Mouse (Mus musculus) embryo, embryonic 11.5 days (tissue): ENCODE data around the gene Ydjc.
"Not testable (repeated sequence)": the region's sequence is repeated elsewhere in the genome, so short reads cannot be mapped to it uniquely, and the experiment has no call there.

ENCODE experiments used
- DNase-seq: peaks from one replicate; pipeline ENCODE4 v3.0.0-alpha.2; 2012; ENCODE audit warnings: low read depth, low spot score

Ydjc gene

DNA sequence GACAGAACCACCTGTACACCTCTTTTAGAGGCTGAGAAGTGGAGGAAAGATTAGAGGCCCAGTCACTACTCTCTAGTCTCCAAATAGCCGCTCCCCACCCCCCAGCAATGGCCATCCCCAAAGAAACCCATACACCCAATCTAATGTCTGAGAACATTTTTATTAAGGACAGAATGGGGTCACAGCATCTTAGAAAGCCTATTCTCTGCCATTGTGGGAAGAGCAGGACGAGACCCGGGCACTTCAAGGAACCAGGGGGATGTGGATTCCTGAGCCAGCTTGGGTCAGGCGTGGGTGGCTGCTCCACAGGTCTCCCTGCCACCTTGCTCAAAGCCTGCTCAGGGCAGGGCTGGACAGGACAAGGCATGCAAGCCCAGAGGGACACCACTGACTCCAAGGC, 7.5 kb downstream of the Ydjc start:
- no peak for DNase-seq

GRCm38 (mm10) chr16:17154346-17154745, 9.9 kb downstream of the Ydjc start:
- DNase-seq, result no peak

DNA sequence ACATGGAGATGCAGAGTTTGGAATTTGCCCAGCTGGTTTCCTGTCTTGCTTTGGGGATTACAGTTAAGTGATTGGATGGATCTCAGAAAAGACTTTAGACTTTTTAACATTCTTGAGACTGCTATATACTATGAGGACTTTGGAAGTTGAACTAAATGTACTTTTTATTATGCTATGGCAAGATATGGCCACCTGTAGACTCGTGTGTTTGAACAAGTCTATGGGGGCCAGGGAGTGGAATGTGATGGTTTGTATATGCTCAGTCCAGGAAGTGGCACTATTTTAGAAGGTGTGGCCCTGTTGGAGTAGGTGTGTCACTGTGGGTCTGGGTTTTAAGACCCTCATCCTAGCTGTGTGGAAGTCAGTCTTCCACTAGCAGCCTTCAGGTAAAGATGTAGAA, 21.1 kb downstream of the Ydjc start:
- not testable (repeated sequence) for DNase-seq

DNA sequence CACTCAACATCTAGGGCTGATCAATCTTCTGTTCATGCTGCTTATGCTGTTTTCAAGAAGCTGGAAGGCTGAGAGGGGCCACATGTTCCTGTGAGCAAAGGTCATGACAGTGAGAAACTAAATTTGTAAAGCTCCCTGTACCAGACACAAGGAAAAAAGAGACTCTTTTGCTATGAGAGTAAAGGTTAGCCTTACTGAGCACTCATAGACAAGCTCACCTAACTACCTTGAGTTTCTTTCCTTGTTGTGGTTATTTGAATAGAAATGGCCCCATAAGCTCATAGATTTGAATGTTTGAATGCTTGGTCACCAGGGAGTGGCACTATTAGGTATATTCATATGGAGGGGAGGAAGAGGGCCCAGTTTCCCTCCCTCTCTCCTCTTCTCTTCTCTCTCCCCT, 22.8 kb downstream of the Ydjc start:
- DNase-seq, result no peak

DNA sequence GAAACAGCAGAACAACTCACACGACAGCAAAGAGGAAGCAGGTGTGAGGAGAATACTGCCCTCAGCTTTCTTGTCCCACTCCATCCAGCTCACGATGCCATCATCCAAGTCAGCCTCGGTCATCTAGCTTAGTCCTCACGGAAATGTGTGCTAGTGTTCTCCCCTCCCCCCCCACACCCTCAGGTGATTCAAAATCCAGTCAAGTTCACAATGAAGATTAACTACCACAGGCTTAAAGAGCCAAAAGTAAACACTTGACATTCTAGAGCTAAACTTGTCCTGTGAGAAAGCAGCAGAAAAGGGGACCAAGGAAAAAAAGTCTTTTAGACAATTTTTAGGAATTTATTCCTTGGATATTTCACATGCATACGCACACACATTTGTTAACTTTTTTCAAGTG, 23.6 kb downstream of the Ydjc start:
- no peak for DNase-seq

- no peak for DNase-seq
These were observed 31.3 kb downstream of the Ydjc start for GRCm38 (mm10) chr16:17175765-17176164.

DNA sequence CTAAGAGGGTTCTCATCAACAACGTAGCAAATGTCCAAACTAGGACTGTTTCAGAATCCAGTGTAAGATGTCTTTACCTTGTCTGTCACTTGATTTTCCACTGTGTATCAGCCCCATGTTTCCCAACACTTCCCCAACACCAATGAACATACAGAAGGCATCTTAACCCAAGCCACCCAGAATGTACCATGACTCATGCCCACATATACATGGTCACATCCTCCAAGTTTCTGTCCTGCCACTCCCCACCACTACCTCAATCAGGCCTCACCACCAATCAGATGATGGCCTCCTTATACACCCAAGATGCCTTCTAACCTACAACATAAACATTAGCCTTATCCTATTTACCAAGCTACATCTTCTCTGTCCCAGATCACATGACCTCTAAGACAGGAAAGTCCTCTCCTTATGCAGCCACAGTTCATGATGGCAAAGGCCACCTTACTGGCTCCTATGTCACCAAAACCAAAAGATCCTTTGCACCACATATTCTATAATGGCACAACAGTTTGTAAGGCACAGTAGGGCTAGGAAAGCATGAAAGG, 33.3 kb downstream of the Ydjc start:
- DNase-seq, result no peak

DNA sequence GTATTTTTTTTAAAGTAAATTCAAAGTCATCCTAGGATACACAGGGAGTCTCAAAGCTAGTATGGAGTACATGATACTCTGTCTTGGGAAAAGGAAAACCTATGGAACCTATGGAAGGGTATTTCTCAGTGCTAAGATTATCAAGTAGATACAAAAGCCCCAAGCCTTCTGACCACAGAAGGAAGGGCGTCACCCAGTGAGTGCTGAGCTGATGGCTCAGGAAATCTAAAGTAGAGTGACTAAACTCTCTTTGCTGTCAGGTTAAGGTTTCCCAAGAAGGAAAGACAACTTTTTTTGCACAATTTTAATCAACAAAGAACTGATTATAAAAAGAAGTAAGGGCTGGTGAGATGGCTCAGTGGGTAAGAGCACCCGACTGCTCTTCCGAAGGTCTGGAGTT, 35.3 kb downstream of the Ydjc start:
- no peak for DNase-seq

GRCm38 (mm10) chr16:17181382-17181781, 37.0 kb downstream of the Ydjc start:
- DNase-seq, result no peak

DNA sequence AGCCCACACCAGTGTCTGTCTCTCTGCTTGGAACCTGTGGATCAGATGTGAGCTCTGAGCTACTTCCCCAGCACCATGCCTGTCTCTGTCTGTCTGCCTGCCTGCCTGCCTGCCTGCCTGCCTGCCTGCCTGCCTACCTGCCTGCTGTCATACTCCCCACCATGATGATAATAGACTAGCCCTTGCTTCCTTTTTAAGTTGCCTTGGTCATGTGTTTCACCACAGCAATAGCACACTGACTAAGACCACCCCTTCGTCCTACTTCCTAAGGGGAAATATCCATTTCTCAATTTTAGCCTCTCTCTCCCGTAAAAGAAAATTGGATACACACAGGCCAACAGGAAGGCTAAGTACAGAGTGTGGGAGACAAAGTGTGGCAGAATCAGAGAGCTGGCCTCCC, 37.7 kb downstream of the Ydjc start:
- DNase-seq, result no peak

DNA sequence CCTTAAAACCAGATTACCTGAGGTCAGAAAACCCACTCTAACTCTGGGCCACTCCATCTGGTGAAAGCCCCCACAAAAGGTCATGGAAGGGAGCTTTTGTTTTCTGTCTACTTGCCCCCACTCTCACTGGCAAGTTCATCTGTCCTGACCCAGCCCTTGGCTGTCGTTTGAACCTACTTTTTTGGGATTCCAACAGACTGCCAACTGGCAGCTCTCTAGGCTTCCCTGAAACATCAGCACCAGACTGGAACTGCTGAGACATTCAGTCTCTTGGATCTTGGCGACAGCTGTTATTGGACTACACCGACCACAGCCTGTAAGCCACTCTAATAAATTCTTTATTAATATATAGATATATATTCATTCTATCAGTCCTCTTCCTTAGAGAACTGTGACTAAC, 38.6 kb downstream of the Ydjc start:
- no peak for DNase-seq

GRCm38 (mm10) chr16:17185475-17185874, 41.1 kb downstream of the Ydjc start:
- DNase-seq, result no peak

- DNase-seq, result no peak
These were observed 49.4 kb downstream of the Ydjc start for GRCm38 (mm10) chr16:17193823-17194222.

DNA sequence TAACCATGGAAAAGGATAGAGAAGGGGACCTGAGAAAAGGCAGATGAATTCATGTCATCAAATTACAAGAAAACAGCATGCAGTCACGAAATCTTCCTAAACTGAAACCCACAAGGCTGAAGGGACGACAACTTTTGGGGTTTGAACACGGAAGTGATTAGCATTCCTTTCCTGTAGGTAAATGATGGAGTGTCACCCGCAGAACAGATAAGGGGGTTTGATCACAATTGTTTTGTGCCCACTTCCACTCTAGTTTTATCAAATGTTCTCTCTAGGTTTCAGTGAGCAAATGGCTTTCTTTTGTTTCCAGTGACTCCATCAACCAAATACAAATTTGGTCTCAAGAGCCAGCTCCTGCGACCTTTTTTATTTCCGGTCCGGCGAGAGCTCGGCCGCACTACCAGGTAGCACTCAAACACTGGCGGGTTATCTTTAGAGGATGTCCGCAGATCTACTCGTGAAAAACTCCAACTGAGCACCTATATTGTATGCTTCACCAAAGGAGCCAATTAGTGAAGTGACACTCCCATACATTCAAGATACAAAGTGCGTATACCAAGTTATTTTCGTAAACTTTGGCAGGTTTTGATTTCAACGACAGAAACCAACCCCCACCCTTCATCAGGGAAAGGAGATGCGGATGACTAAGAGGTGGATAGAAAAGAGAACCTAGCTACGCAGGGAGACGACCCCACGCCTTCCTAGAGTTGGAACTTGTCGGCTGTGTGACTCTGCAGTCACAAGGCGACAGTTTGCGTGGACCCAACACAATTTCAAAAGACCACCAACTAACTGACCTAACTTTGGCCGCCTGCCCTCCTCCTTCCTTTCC, 55.9 kb downstream of the Ydjc start:
- no peak for DNase-seq

GRCm38 (mm10) chr16:17200953-17201707, 56.7 kb downstream of the Ydjc start:
- DNase-seq, result peak; percentile 68

DNA sequence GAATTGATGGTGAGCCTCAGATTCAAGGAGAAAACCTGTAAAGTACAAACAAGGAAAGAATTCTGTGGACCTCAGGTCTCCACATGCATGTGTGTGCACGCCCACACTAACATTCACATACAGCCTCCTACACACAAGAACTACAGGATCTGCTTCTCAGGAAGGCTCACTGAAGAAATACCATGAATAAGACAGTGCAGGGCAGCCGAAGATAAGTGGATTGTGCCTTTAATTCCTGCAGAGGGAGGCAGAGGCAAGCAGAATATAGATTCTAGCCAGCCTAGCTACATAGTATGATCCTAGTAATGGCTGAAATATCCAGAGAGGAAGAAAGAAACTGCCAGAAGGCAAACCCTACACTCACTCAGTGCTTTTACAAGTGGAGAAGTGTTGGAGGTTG, 57.6 kb downstream of the Ydjc start:
- DNase-seq, result no peak

- no peak for DNase-seq
These were observed 58.1 kb downstream of the Ydjc start, which contains the start of gene Ube2l3 for GRCm38 (mm10) chr16:17202549-17202948. Ube2l3 (minus strand) TSS chr16:17202649.

GRCm38 (mm10) chr16:17204990-17205389, 60.6 kb downstream of the Ydjc start:
- no peak for DNase-seq

- DNase-seq, result peak; percentile 88
These were observed 64.3 kb downstream of the Ydjc start, which contains the start of gene Rimbp3 for GRCm38 (mm10) chr16:17208389-17209361. Rimbp3 (plus strand) TSS chr16:17208603.

DNA sequence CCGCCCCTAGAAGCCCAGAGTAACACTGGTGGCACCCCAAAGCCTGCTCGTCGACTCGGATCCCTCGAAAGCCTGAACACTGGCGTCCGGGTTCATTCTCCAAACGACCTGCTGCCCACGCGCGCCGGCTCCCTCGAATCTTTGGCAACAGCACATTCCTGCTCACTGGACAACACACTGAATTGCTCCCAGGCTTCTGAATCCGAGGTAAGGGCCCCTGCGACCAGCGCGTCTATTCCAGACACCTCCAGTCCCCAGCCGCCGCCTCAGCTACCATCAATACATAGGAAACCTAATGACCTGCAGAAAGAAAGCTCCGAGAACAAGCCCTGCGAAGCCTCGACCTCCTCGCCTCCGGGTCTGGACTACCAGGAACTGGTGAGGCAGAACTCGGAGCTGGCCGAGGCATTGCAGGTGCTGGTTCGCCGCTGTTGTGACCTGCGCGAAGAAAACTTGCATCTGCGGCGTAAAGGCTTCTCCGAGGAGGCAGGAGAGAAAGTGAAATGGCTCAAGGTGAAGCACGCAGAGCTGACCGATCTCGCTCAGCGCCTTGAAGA, 65.1 kb downstream of the Ydjc start:
- DNase-seq, result no peak
